Mouse (Mus musculus): ENCODE data around the gene Vhl.

DNA sequence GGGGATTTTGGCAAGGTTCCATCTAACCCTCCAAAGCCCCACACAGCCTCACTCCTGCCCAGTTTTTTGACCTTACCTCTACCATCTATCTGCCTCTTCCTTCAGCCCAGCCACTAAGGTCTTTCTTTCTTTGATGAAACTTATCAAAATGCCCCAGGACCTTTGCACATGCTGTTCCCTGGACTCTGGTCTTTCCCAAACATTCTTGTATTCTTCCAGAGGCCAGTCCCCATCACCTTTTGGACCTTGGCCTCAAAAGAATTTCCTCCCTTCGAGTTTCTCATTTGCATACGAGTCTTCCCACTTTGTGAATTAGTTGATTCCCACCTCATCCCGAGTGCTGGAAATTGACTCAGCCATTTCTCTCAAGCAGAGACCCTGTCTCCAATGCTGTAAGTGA is 31.7 kb downstream of the Vhl start:
- TF ChIP-seq HCFC1 (IDR thresholded peaks at IDR 0.05; ENCODE audit: low read depth, low read length) = no peak
- no peak for TF ChIP-seq ZMIZ1 (IDR thresholded peaks at IDR 0.05; ENCODE audit: low read depth, low read length)
- no peak for TF ChIP-seq POLR2A (IDR thresholded peaks at IDR 0.05; ENCODE audit: control insufficient read depth in 1 of 2, insufficient read depth in 1 of 2, low read depth in 1 of 2, low read length in 2 of 2, poor library complexity in 1 of 2)
- TF ChIP-seq GATA1 (IDR thresholded peaks at IDR 0.05; ENCODE audit: low read depth, low read length) = no peak
- TF ChIP-seq CTCF (IDR thresholded peaks at IDR 0.05 in 2 of 3, conservative IDR thresholded peaks at IDR 0.05 in 1 of 3; ENCODE audit: control insufficient read depth in 1 of 3, insufficient read depth in 1 of 3, low read depth in 2 of 3, low read length in 3 of 3, poor library complexity in 1 of 3, severe bottlenecking in 1 of 3) = no peak
- TF ChIP-seq RAD21 (IDR thresholded peaks at IDR 0.05; ENCODE audit: low read depth, low read length) = no peak
- no peak for TF ChIP-seq BHLHE40 (IDR thresholded peaks at IDR 0.05; ENCODE audit: borderline replicate concordance, low read depth, low read length)
- TF ChIP-seq EP300 (IDR thresholded peaks at IDR 0.05; ENCODE audit: low read depth in 1 of 2, low read length in 2 of 2) = no peak
- TF ChIP-seq MXI1 (IDR thresholded peaks at IDR 0.05; ENCODE audit: low read depth, low read length) = no peak
- no peak for TF ChIP-seq UBTF (IDR thresholded peaks at IDR 0.05; ENCODE audit: borderline replicate concordance, insufficient read depth, low read depth, low read length)
- no peak for TF ChIP-seq TCF12 (IDR thresholded peaks at IDR 0.05; ENCODE audit: low read depth, low read length)

All from MEL (cell line).